Mouse (Mus musculus) CH12.LX (cell line): ENCODE measurements around the gene Cenpp. TPM values are rescaled to one million over a fixed set of nuclear protein-coding genes. Genes with fewer than 3 reads are reported as not detected.
A peak's percentile ranks its signal among the peaks of the same experiment; 100 is the strongest.

Source experiments
- DNase-seq: peaks from one replicate; pipeline ENCODE4 v3.0.0-alpha.2; 2013; ENCODE audit errors: extremely low read depth
- H3K27ac ChIP-seq: 2 replicates; pipeline ENCODE4 v1.5.1; 2012; ENCODE audit warnings: low read depth, mild to moderate bottlenecking, control low read depth, moderate library complexity; ENCODE audit not compliant: insufficient read depth
- H3K27me3 ChIP-seq: replicated peaks from 2 replicates; pipeline ENCODE3; 2012; ENCODE audit warnings: inconsistent platforms
- H3K36me3 ChIP-seq, 2 experiments: replicated peaks in 1 of 2; 2 replicates each; pipeline versions ENCODE3 to v1.6.1; 2012; ENCODE audit warnings: inconsistent platforms in 1 of 2, low read length in 1 of 2, mild to moderate bottlenecking in 1 of 2, mixed read lengths in 1 of 2, moderate library complexity in 1 of 2; ENCODE audit not compliant: control insufficient read depth in 1 of 2, insufficient read depth in 1 of 2
- H3K4me1 ChIP-seq, 2 experiments: 2 replicates each; pipeline ENCODE4 v1.6.1; 2012; ENCODE audit warnings: inconsistent platforms in 1 of 2, moderate library complexity in 1 of 2; ENCODE audit not compliant: insufficient read depth in 2 of 2, control insufficient read depth in 1 of 2
- H3K4me2 ChIP-seq: 2 replicates; pipeline ENCODE4 v1.6.1; 2012; ENCODE audit warnings: low read depth, mild to moderate bottlenecking, control low read depth; ENCODE audit not compliant: poor library complexity, insufficient read depth, severe bottlenecking
- H3K4me3 ChIP-seq, 3 experiments: fragments of 150-350 bp in 1 of 3; sonication (generic) in 1 of 3; replicated peaks in 1 of 3; 2 replicates each; pipeline versions ENCODE3 to v1.5.1; 2011 to 2012; ENCODE audit warnings: low read depth in 2 of 3, low read length in 2 of 3, mild to moderate bottlenecking in 2 of 3, moderate library complexity in 2 of 3, control low read depth in 1 of 3, improper control_type of control experiment in 1 of 3, inconsistent platforms in 1 of 3, mixed read lengths in 1 of 3; ENCODE audit not compliant: poor library complexity in 1 of 3
- H3K79me2 ChIP-seq: replicated peaks from 2 replicates; pipeline ENCODE4 v1.6.1; 2012; ENCODE audit warnings: mild to moderate bottlenecking, moderate library complexity; ENCODE audit not compliant: control insufficient read depth, poor library complexity, insufficient read depth, severe bottlenecking; ENCODE audit errors: extremely low read depth
- H3K9ac ChIP-seq: 2 replicates; pipeline ENCODE4 v1.6.1; 2012; ENCODE audit warnings: low read depth, mild to moderate bottlenecking, control low read depth, moderate library complexity; ENCODE audit not compliant: insufficient read depth
- H3K9me3 ChIP-seq: replicated peaks from 2 replicates; pipeline ENCODE3; 2012; ENCODE audit warnings: low read length, inconsistent platforms, mixed read lengths
- BHLHE40 ChIP-seq: IDR thresholded peaks from 2 replicates; pipeline ENCODE4 v1.6.1; 2011; ENCODE audit warnings: mild to moderate bottlenecking, low read depth, low read length, improper control_type of control experiment
- CHD1 ChIP-seq: IDR thresholded peaks from 2 replicates; pipeline ENCODE4 v1.6.1; 2012; ENCODE audit warnings: low read depth, low read length, improper control_type of control experiment, inconsistent platforms
- CHD2 ChIP-seq: IDR thresholded peaks from 2 replicates; pipeline ENCODE4 v1.6.1; 2011; ENCODE audit warnings: low read length, improper control_type of control experiment
- CTCF ChIP-seq, 2 experiments: IDR thresholded peaks in 1 of 2; conservative IDR thresholded peaks in 1 of 2; 2 replicates each; pipeline ENCODE4 v1.5.1; 2011 to 2012; ENCODE audit warnings: low read depth in 2 of 2, low read length in 2 of 2, improper control_type of control experiment in 1 of 2, inconsistent platforms in 1 of 2, mild to moderate bottlenecking in 1 of 2, moderate library complexity in 1 of 2
- ELF1 ChIP-seq: IDR thresholded peaks from 2 replicates; pipeline ENCODE4 v1.6.1; 2014; ENCODE audit warnings: low read depth, mild to moderate bottlenecking, inconsistent platforms, low read length, improper control_type of control experiment
- EP300 ChIP-seq: IDR thresholded peaks from 2 replicates; pipeline ENCODE4 v1.6.1; 2011; ENCODE audit warnings: low read length, improper control_type of control experiment
- ETS1 ChIP-seq: conservative IDR thresholded peaks from 2 replicates; pipeline ENCODE4 v1.6.1; 2012; ENCODE audit warnings: low read depth, mild to moderate bottlenecking, inconsistent platforms, low read length, improper control_type of control experiment, moderate library complexity
- GABPA ChIP-seq: IDR thresholded peaks from 2 replicates; pipeline ENCODE4 v1.6.1; 2012; ENCODE audit warnings: low read depth, low read length, improper control_type of control experiment, inconsistent platforms; ENCODE audit not compliant: insufficient replicate concordance
- HCFC1 ChIP-seq: IDR thresholded peaks from 2 replicates; pipeline ENCODE4 v1.6.1; 2012; ENCODE audit warnings: low read depth, mild to moderate bottlenecking, inconsistent platforms, low read length, improper control_type of control experiment
- IRF4 ChIP-seq: IDR thresholded peaks from 2 replicates; pipeline ENCODE4 v1.6.1; 2014; ENCODE audit warnings: low read depth, mild to moderate bottlenecking, inconsistent platforms, low read length, improper control_type of control experiment
- JUND ChIP-seq: conservative IDR thresholded peaks from 2 replicates; pipeline ENCODE4 v1.6.1; 2011; ENCODE audit warnings: low read depth, low read length, improper control_type of control experiment
- KAT2A ChIP-seq: IDR thresholded peaks from 2 replicates; pipeline ENCODE4 v1.6.1; 2012; ENCODE audit warnings: low read length, improper control_type of control experiment, inconsistent platforms; ENCODE audit not compliant: insufficient replicate concordance
- MEF2A ChIP-seq: IDR thresholded peaks from 2 replicates; pipeline ENCODE4 v1.6.1; 2014; ENCODE audit warnings: low read depth, mild to moderate bottlenecking, inconsistent platforms, low read length, improper control_type of control experiment, borderline replicate concordance
- MYC ChIP-seq: IDR thresholded peaks from 2 replicates; pipeline ENCODE4 v1.6.1; 2011; ENCODE audit warnings: low read depth, mild to moderate bottlenecking, improper control_type of control experiment, low read length
- NELFE ChIP-seq: IDR thresholded peaks from 2 replicates; pipeline ENCODE4 v1.6.1; 2011; ENCODE audit warnings: low read depth, low read length, improper control_type of control experiment
- PAX5 ChIP-seq: IDR thresholded peaks from 2 replicates; pipeline ENCODE4 v1.6.1; 2012; ENCODE audit warnings: low read length, inconsistent platforms, mixed read lengths
- POLR2A ChIP-seq: IDR thresholded peaks from 2 replicates; pipeline ENCODE4 v1.6.1; 2011; ENCODE audit warnings: low read depth, mild to moderate bottlenecking, improper control_type of control experiment, low read length
- RAD21 ChIP-seq: IDR thresholded peaks from 2 replicates; pipeline ENCODE4 v1.6.1; 2011; ENCODE audit warnings: low read depth, mild to moderate bottlenecking, low read length, improper control_type of control experiment, moderate library complexity
- TBP ChIP-seq: conservative IDR thresholded peaks from 2 replicates; pipeline ENCODE4 v1.6.1; 2011; ENCODE audit warnings: low read depth, low read length, improper control_type of control experiment
- UBTF ChIP-seq: IDR thresholded peaks from 2 replicates; pipeline ENCODE4 v1.6.1; 2012; ENCODE audit warnings: low read depth, mild to moderate bottlenecking, inconsistent platforms, low read length, improper control_type of control experiment, moderate library complexity
- USF1 ChIP-seq: IDR thresholded peaks from 2 replicates; pipeline ENCODE4 v1.6.1; 2014; ENCODE audit warnings: low read depth, mild to moderate bottlenecking, inconsistent platforms, low read length, improper control_type of control experiment
- dilution Hi-C: fragments of 300-500 bp; cut with MboI; formaldehyde crosslinking; loops from 2 replicates; pipeline ENCODE4 v1.14.3; 2020; ENCODE audit warnings: low sequenced_read_pairs; ENCODE audit not compliant: extremely low pct_unique_long_range_greater_than_20kb, extremely low pct_ligation_motif_present
- in situ Hi-C: fragments of 300-500 bp; cut with MboI; formaldehyde crosslinking; loops from 3 replicates; pipeline ENCODE4 v1.14.3; 2019; ENCODE audit warnings: low sequenced_read_pairs, low pct_ligation_motif_present, low pct_unique_long_range_greater_than_20kb, mixed read lengths
- polyA plus RNA-seq: library from polyadenylated mRNA; unstranded; fragments of >175 nt; gene quantifications from 2 replicates; pipeline ENCODE4 v1.2.1, GENCODE M21; 2012; ENCODE audit warnings: low read depth; ENCODE audit not compliant: insufficient read length
- total RNA-seq, 2 experiments: library from RNA; depleted of rRNA; stranded (reverse); fragments of 300-350 nt in 1 of 2; fragments of >200 nt in 1 of 2; gene quantifications; 2 replicates each; pipeline ENCODE4 v1.2.3; 2012 to 2014

Cenpp gene
- total and polyA plus RNA-seq, 3 experiments: 11.2 to 35.3 (median 11.8) TPM

- DNase-seq: no peak
- peaks cover 49% of the 10 kb centered on the region for H3K79me2 ChIP-seq
- no peak overlapping the region for H3K4me2 ChIP-seq
- in situ Hi-C loops: no loop called here
- H3K27me3 ChIP-seq: no peaks in the 10 kb centered on the region
- dilution Hi-C loops: no loop called here
- TF ChIP-seq TBP: no peak
- TF ChIP-seq UBTF: no peak
- TF ChIP-seq CHD1: no peak
- no peak for TF ChIP-seq HCFC1
- no peak for TF ChIP-seq JUND
- no peak for TF ChIP-seq GABPA
- TF ChIP-seq IRF4: no peak
- TF ChIP-seq MEF2A: no peak
- no peak overlapping the region for H3K4me3 ChIP-seq
- H3K9ac ChIP-seq: no peak overlapping the region
- H3K36me3 ChIP-seq: peaks cover 61 to 74% of the 10 kb centered on the region in 2 experiments
- H3K9me3 ChIP-seq: no peaks in the 10 kb centered on the region
- no peak overlapping the region for H3K27ac ChIP-seq
- H3K4me1 ChIP-seq: peaks cover 0 to 5% of the 10 kb centered on the region in 2 experiments; a peak in 2 of 4 replicates
Observed at GRCm38 (mm10) chr13:49691056-49691455, 38.5 kb upstream of the Cenpp start.

GRCm38 (mm10) chr13:49684266-49684665 lies 31.7 kb upstream of the Cenpp start:
- Histone ChIP-seq H3K4me1 (peaks cover 4 to 31% of the 10 kb centered on the region in 2 experiments; a peak in 3 of 4 replicates), H3K4me3 (peak overlapping the region in 2 of 3 experiments; percentile 75 to 83), H3K36me3 (peaks cover 31 to 58% of the 10 kb centered on the region in 2 experiments), H3K9ac (peak overlapping the region; percentile 84; the same call in 1 of the 2 replicates), H3K79me2 (peaks cover 70% of the 10 kb centered on the region), H3K9me3 (no peaks in the 10 kb centered on the region), H3K4me2 (peak overlapping the region; percentile 58), H3K27me3 (no peaks in the 10 kb centered on the region), H3K27ac (no peak overlapping the region; the same call in 1 of the 2 replicates)
- in situ Hi-C loops (no loop called here), dilution Hi-C loops (no loop called here)
- no peak for DNase-seq
- no peak for TF ChIP-seq MYC
- TF ChIP-seq TBP: no peak
- TF ChIP-seq HCFC1: no peak
- TF ChIP-seq CHD2: no peak
- TF ChIP-seq JUND: no peak
- TF ChIP-seq USF1: no peak
- no peak for TF ChIP-seq POLR2A
- no peak for TF ChIP-seq BHLHE40
- no peak for TF ChIP-seq GABPA
- no peak for TF ChIP-seq EP300
- no peak for TF ChIP-seq UBTF
- no peak for TF ChIP-seq IRF4
- no peak for TF ChIP-seq NELFE
- TF ChIP-seq ETS1: no peak
- TF ChIP-seq ELF1: no peak
- TF ChIP-seq PAX5: no peak
- TF ChIP-seq CTCF (conservative IDR thresholded peaks at IDR 0.05 in 1 of 2, IDR thresholded peaks at IDR 0.05 in 1 of 2; ENCODE audit: low read depth in 2 of 2, low read length in 2 of 2): no peak
- TF ChIP-seq KAT2A: no peak
- TF ChIP-seq RAD21: no peak
